Mouse (Mus musculus) midbrain, embryonic 15.5 days (tissue): ENCODE data around the gene Creb5. TPM values are rescaled to one million over a fixed set of nuclear protein-coding genes. Genes with fewer than 3 reads are reported as not detected.

ENCODE experiments used
- ATAC-seq: fragments of 200-750 bp; cut with Nextera tagmentation; replicated peaks from 2 replicates; pipeline ENCODE4 v1.8.0; 2017; ENCODE audit warnings: moderate TSS enrichment
- H3K27ac ChIP-seq: fragments of 300-500 bp; sonication (generic); 2 replicates; pipeline ENCODE4 v1.5.1; 2015; ENCODE audit warnings: mild to moderate bottlenecking, inconsistent platforms
- H3K27me3 ChIP-seq: fragments of 300-500 bp; sonication (generic); replicated peaks from 2 replicates; pipeline ENCODE4 v1.6.1; 2015; ENCODE audit warnings: inconsistent platforms
- H3K36me3 ChIP-seq: fragments of 300-500 bp; sonication (generic); replicated peaks from 2 replicates; pipeline ENCODE4 v1.6.1; 2015; ENCODE audit warnings: inconsistent platforms
- H3K4me1 ChIP-seq: fragments of 300-500 bp; sonication (generic); 2 replicates; pipeline ENCODE4 v1.6.1; 2015; ENCODE audit warnings: inconsistent platforms
- H3K4me2 ChIP-seq: fragments of 300-500 bp; sonication (generic); 2 replicates; pipeline ENCODE4 v1.6.1; 2015; ENCODE audit warnings: inconsistent platforms, mild to moderate bottlenecking, moderate library complexity
- H3K4me3 ChIP-seq: fragments of 300-500 bp; sonication (generic); 2 replicates; pipeline ENCODE4 v1.5.1; 2015; ENCODE audit warnings: mild to moderate bottlenecking, inconsistent platforms
- H3K9ac ChIP-seq: fragments of 300-500 bp; sonication (generic); 2 replicates; pipeline ENCODE4 v1.6.1; 2015; ENCODE audit warnings: mild to moderate bottlenecking, inconsistent platforms
- H3K9me3 ChIP-seq: fragments of 300-500 bp; sonication (generic); 2 replicates; pipeline ENCODE4 v1.6.1; 2016; ENCODE audit warnings: inconsistent platforms
- WGBS: fragments of 180-500 bp; shearing (Covaris S2); methylation state at CpG from one replicate; pipeline ENCODE4 v1.1.7; 2015; ENCODE audit warnings: mixed read lengths; 5-methylcytosine and 5-hydroxymethylcytosine counted together
- polyA plus RNA-seq: library from polyadenylated mRNA; unstranded; fragments of >200 nt; fragmentation: Nextera tagmentation; extraction: Ambion mirVana; gene quantifications from 2 replicates; pipeline ENCODE4 v1.2.1, GENCODE M21; 2015

Creb5 gene
- polyA plus RNA-seq, 1 experiment from 2014 or later: 3.4 TPM

- WGBS: 55% methylated on average over 6 of the region's 6 CpGs
- Histone ChIP-seq H3K4me3 (no peak overlapping the region), H3K9me3 (no peaks in the 10 kb centered on the region), H3K36me3 (no peaks in the 10 kb centered on the region), H3K27ac (no peak overlapping the region), H3K4me1 (no peaks in the 10 kb centered on the region), H3K4me2 (no peak overlapping the region), H3K27me3 (no peaks in the 10 kb centered on the region), H3K9ac (no peak overlapping the region)
- no peak for ATAC-seq
These were observed 165.2 kb downstream of the Creb5 start for GRCm38 (mm10) chr6:53452240-53452639.

- H3K27me3 ChIP-seq: no peaks in the 10 kb centered on the region
- no peak overlapping the region for H3K9ac ChIP-seq
- no peaks in the 10 kb centered on the region for H3K9me3 ChIP-seq
- no peak overlapping the region for H3K27ac ChIP-seq
- H3K4me3 ChIP-seq: no peak overlapping the region
- no peaks in the 10 kb centered on the region for H3K36me3 ChIP-seq
- ATAC-seq: no peak
- no peak overlapping the region for H3K4me2 ChIP-seq
- WGBS: 75% methylated on average over 4 of the region's 4 CpGs
- H3K4me1 ChIP-seq: no peaks in the 10 kb centered on the region
These were observed 168.4 kb downstream of the Creb5 start for GRCm38 (mm10) chr6:53455442-53455841.

DNA sequence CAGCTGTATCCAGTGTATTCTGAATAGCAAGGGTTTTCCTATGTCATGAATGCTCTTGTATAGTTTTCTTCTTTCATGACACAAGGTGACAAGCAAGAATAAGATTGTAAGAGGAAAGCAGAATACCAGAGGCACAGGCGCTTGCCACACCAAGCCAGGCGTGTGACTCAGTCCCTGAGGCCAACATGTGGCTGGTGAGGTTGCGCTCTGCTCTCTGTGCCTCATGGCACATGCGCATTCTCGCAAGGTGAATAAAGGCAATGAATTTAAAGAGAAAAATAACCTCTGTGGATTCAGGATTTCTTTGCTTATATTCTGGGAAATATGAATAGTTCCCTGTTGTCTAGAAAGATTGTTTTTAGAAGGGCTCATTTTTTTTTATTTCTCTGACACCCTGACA is 169.0 kb downstream of the Creb5 start:
- Histone ChIP-seq H3K27me3 (no peaks in the 10 kb centered on the region), H3K4me3 (no peak overlapping the region), H3K9me3 (no peaks in the 10 kb centered on the region), H3K9ac (no peak overlapping the region), H3K4me1 (no peaks in the 10 kb centered on the region), H3K4me2 (no peak overlapping the region), H3K36me3 (no peaks in the 10 kb centered on the region), H3K27ac (no peak overlapping the region)
- 82% methylated on average over 5 of the region's 5 CpGs for WGBS
- no peak for ATAC-seq

GRCm38 (mm10) chr6:53459995-53460747 is 173.1 kb downstream of the Creb5 start:
- Histone ChIP-seq H3K4me1 (no peaks in the 10 kb centered on the region), H3K9ac (no peak overlapping the region), H3K4me2 (no peak overlapping the region), H3K27me3 (no peaks in the 10 kb centered on the region), H3K27ac (no peak overlapping the region), H3K9me3 (no peaks in the 10 kb centered on the region), H3K36me3 (no peaks in the 10 kb centered on the region), H3K4me3 (no peak overlapping the region)
- no peak for ATAC-seq
- WGBS: 89% methylated on average over 6 of the region's 6 CpGs

GRCm38 (mm10) chr6:53461056-53461455 is 174.0 kb downstream of the Creb5 start:
- H3K9me3 ChIP-seq: no peaks in the 10 kb centered on the region
- H3K27me3 ChIP-seq: no peaks in the 10 kb centered on the region
- no peak overlapping the region for H3K4me3 ChIP-seq
- no peak overlapping the region for H3K4me2 ChIP-seq
- H3K27ac ChIP-seq: no peak overlapping the region
- 93% methylated on average over 6 of the region's 6 CpGs for WGBS
- no peak for ATAC-seq
- no peaks in the 10 kb centered on the region for H3K4me1 ChIP-seq
- H3K36me3 ChIP-seq: no peaks in the 10 kb centered on the region
- H3K9ac ChIP-seq: no peak overlapping the region

- Histone ChIP-seq H3K27ac (no peak overlapping the region), H3K4me3 (no peak overlapping the region), H3K27me3 (no peaks in the 10 kb centered on the region), H3K4me1 (no peaks in the 10 kb centered on the region), H3K9me3 (no peaks in the 10 kb centered on the region), H3K36me3 (no peaks in the 10 kb centered on the region), H3K4me2 (no peak overlapping the region), H3K9ac (no peak overlapping the region)
- ATAC-seq: no peak
- WGBS: 68% methylated on average over 12 of the region's 12 CpGs
These were observed 175.0 kb downstream of the Creb5 start for GRCm38 (mm10) chr6:53461775-53462770.

DNA sequence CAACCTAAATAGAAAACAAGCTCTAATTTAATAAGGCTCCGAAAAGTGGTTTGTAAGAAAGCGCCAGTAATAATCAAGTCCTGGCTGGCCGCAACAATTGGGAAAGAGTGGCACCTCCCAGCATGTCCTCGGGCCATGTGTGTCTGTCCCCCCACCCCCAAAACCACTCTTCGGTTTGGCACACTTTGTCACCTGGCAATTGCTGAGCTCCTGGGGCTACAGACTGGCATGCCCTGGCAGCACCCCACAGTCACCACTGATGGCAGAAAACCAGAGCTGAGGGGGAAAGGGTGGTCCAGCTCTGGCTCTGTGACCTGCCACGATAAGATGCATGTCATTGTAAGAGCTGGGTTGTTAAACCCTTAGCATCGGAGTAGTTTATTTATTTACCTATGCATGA is 175.7 kb downstream of the Creb5 start:
- Histone ChIP-seq H3K9ac (no peak overlapping the region), H3K36me3 (no peaks in the 10 kb centered on the region), H3K9me3 (no peaks in the 10 kb centered on the region), H3K4me3 (no peak overlapping the region), H3K4me1 (no peaks in the 10 kb centered on the region), H3K27ac (no peak overlapping the region), H3K4me2 (no peak overlapping the region), H3K27me3 (no peaks in the 10 kb centered on the region)
- 65% methylated on average over 7 of the region's 7 CpGs for WGBS
- ATAC-seq: no peak

DNA sequence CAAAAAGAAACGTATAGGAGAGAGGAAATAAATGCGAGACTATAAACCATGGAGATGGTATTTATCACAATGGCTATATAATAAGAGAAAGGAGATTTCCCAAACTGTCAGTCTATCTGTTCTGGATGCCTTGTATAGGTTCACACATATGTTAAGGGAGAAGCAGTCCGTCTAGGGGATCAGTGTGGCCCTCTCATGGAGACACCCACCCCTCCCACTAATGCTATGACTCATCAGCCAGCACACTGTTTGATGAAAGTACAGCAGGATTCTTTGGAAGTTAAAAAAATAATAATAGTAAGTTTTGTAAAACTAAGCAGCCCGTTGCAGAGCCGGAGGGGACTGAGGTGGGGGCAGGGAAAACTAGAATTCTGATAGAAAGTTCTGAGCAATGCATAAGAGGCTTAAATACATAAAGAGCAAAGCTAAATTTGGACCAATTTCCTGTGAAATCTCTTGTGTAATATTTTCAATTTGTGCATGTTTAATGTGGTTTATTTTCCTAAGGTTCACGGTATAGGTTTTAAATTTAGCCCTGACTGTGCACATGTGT is 176.3 kb downstream of the Creb5 start:
- Histone ChIP-seq H3K9ac (no peak overlapping the region), H3K4me1 (no peaks in the 10 kb centered on the region), H3K27me3 (no peaks in the 10 kb centered on the region), H3K36me3 (no peaks in the 10 kb centered on the region), H3K4me3 (no peak overlapping the region), H3K9me3 (no peaks in the 10 kb centered on the region), H3K27ac (no peak overlapping the region), H3K4me2 (no peak overlapping the region)
- WGBS: 75% methylated on average over 6 of the region's 6 CpGs
- no peak for ATAC-seq

GRCm38 (mm10) chr6:53469204-53469603 is 182.1 kb downstream of the Creb5 start:
- Histone ChIP-seq H3K36me3 (no peaks in the 10 kb centered on the region), H3K9ac (no peak overlapping the region), H3K4me1 (no peaks in the 10 kb centered on the region), H3K9me3 (no peaks in the 10 kb centered on the region), H3K4me2 (no peak overlapping the region), H3K27ac (no peak overlapping the region), H3K27me3 (no peaks in the 10 kb centered on the region), H3K4me3 (no peak overlapping the region)
- no peak for ATAC-seq
- WGBS: 79% methylated on average over 4 of the region's 4 CpGs

GRCm38 (mm10) chr6:53469703-53470102 is 182.6 kb downstream of the Creb5 start:
- H3K9ac ChIP-seq: no peak overlapping the region
- no peaks in the 10 kb centered on the region for H3K4me1 ChIP-seq
- no peak overlapping the region for H3K4me3 ChIP-seq
- ATAC-seq: no peak
- H3K4me2 ChIP-seq: no peak overlapping the region
- H3K27me3 ChIP-seq: no peaks in the 10 kb centered on the region
- H3K27ac ChIP-seq: no peak overlapping the region
- WGBS: 76% methylated on average over 2 of the region's 2 CpGs
- no peaks in the 10 kb centered on the region for H3K36me3 ChIP-seq
- no peaks in the 10 kb centered on the region for H3K9me3 ChIP-seq

DNA sequence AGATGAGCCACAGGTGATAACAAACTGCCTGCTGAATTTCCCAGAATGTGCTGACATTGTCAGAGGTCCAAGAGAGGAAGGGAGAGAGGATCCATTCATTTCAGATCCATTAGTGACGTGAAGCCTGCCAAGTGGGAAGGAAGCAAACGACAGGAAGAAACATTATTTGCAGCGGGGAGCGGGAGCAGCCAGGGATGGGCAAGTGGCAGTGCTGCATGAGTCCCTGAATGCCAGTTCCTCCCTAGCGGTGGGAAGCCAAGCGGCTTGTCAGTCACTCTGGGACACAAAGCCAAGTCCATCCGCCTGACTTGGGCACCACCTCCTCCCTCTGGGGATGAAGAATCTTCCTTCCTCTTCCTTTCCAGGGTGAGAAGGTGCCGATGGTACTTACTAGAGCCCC is 183.5 kb downstream of the Creb5 start:
- Histone ChIP-seq H3K4me3 (no peak overlapping the region), H3K4me1 (no peaks in the 10 kb centered on the region), H3K27ac (no peak overlapping the region), H3K36me3 (no peaks in the 10 kb centered on the region), H3K27me3 (no peaks in the 10 kb centered on the region), H3K9ac (no peak overlapping the region), H3K9me3 (no peaks in the 10 kb centered on the region), H3K4me2 (no peak overlapping the region)
- no peak for ATAC-seq
- 58% methylated on average over 8 of the region's 8 CpGs for WGBS

DNA sequence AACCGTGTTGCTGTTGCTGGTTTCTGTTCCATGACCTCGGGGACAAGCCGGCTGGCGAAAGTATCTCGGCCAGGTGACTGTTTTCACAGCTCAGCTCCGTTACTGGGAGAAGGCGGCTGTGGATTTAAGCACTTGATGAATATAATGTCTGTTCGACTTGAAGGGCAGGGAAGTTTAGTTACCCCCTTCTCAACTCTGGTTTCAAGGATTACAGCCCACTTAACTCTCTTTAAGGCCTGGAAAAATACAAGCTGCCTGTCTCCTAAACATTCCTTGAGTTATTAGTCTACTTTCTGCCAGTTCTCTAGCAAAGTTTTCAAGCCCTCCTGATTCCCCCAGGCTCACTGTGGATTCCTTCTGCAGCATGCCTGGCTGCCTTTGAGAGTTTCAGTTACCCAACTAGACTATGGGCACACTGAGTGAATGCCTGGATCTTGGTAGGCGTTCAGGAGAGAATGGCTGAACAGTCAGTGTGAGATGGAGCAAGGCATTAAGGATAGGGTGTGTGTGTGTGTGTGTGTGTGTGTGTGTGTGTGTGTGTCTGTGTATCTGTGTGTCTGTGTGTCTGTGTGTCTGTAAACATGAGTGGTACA is 184.0 kb downstream of the Creb5 start:
- H3K4me3 ChIP-seq: no peak overlapping the region
- no peak overlapping the region for H3K9ac ChIP-seq
- WGBS: 79% methylated on average over 9 of the region's 9 CpGs
- no peaks in the 10 kb centered on the region for H3K36me3 ChIP-seq
- H3K4me2 ChIP-seq: no peak overlapping the region
- H3K4me1 ChIP-seq: no peaks in the 10 kb centered on the region
- no peaks in the 10 kb centered on the region for H3K27me3 ChIP-seq
- H3K27ac ChIP-seq: no peak overlapping the region
- no peaks in the 10 kb centered on the region for H3K9me3 ChIP-seq
- ATAC-seq: no peak
